Mouse (Mus musculus) limb, embryonic 13.5 days (tissue): ENCODE data around the gene Pnkp. TPM values are rescaled to one million over a fixed set of nuclear protein-coding genes. Genes with fewer than 3 reads are reported as not detected.

Experiments
- ATAC-seq: fragments of 200-750 bp; cut with Nextera tagmentation; 2 replicates; pipeline ENCODE4 v1.8.0; 2017; ENCODE audit warnings: low read depth, moderate number of reproducible peaks, moderate TSS enrichment; ENCODE audit not compliant: low FRiP score
- H3K27ac ChIP-seq: fragments of 300-500 bp; sonication (generic); 2 replicates; pipeline ENCODE4 v1.5.1; 2015; ENCODE audit warnings: inconsistent platforms, mild to moderate bottlenecking, moderate library complexity
- H3K27me3 ChIP-seq: fragments of 300-500 bp; sonication (generic); 2 replicates; pipeline ENCODE4 v1.6.1; 2015; ENCODE audit warnings: mild to moderate bottlenecking, inconsistent platforms
- H3K36me3 ChIP-seq: fragments of 300-500 bp; sonication (generic); 2 replicates; pipeline ENCODE4 v1.6.1; 2015; ENCODE audit warnings: inconsistent platforms, mild to moderate bottlenecking, moderate library complexity
- H3K4me1 ChIP-seq: fragments of 300-500 bp; sonication (generic); 2 replicates; pipeline ENCODE4 v1.6.1; 2015; ENCODE audit warnings: inconsistent platforms
- H3K4me2 ChIP-seq: fragments of 300-500 bp; sonication (generic); replicated peaks from 2 replicates; pipeline ENCODE4 v1.6.1; 2015; ENCODE audit warnings: inconsistent platforms, mild to moderate bottlenecking, moderate library complexity
- H3K4me3 ChIP-seq: fragments of 300-500 bp; sonication (generic); 2 replicates; pipeline ENCODE4 v1.5.1; 2015; ENCODE audit warnings: moderate library complexity, mild to moderate bottlenecking, inconsistent platforms
- H3K9ac ChIP-seq: fragments of 300-500 bp; sonication (generic); 2 replicates; pipeline ENCODE4 v1.6.1; 2015; ENCODE audit warnings: mild to moderate bottlenecking, inconsistent platforms
- H3K9me3 ChIP-seq: fragments of 300-500 bp; sonication (generic); 2 replicates; pipeline ENCODE4 v1.6.1; 2016; ENCODE audit warnings: inconsistent platforms
- WGBS: fragments of 180-500 bp; shearing (Covaris S2); methylation state at CpG from one replicate; pipeline ENCODE4 v1.1.7; 2015; 5-methylcytosine and 5-hydroxymethylcytosine counted together
- polyA plus RNA-seq: library from polyadenylated mRNA; unstranded; fragments of >200 nt; fragmentation: Nextera tagmentation; extraction: Ambion mirVana; gene quantifications from 2 replicates; pipeline ENCODE4 v1.2.1, GENCODE M21; 2015

Pnkp gene
- polyA plus RNA-seq, 1 experiment from 2014 or later, result 33.9 TPM

GRCm38 (mm10) chr7:44856265-44856916 lies 548 bp upstream of the Pnkp start:
- no peaks in the 10 kb centered on the region for H3K9me3 ChIP-seq
- H3K4me3 ChIP-seq, result peak overlapping the region; percentile 78
- no peak for ATAC-seq
- peaks cover 32% of the 10 kb centered on the region for H3K36me3 ChIP-seq
- H3K9ac ChIP-seq, result no peak overlapping the region
- H3K4me1 ChIP-seq, result peaks cover 62% of the 10 kb centered on the region
- no peaks in the 10 kb centered on the region for H3K27me3 ChIP-seq
- 62% methylated on average over 9 of the region's 9 CpGs for WGBS
- H3K27ac ChIP-seq, result peak overlapping the region; percentile 90; the same call in 1 of the 2 replicates
- peak overlapping the region; percentile 94 for H3K4me2 ChIP-seq

GRCm38 (mm10) chr7:44857905-44858304 lies 966 bp downstream of the Pnkp start:
- Histone ChIP-seq H3K4me2 (peak overlapping the region; percentile 94), H3K4me3 (peak overlapping the region; percentile 78), H3K4me1 (peaks cover 51% of the 10 kb centered on the region), H3K36me3 (peaks cover 38% of the 10 kb centered on the region), H3K9me3 (no peaks in the 10 kb centered on the region), H3K27me3 (no peaks in the 10 kb centered on the region), H3K27ac (peak overlapping the region; percentile 90), H3K9ac (peak overlapping the region; percentile 82)
- no peak for ATAC-seq
- WGBS, result 24% methylated on average over 8 of the region's 8 CpGs

- ATAC-seq, result no peak
- Histone ChIP-seq H3K9ac (no peak overlapping the region), H3K9me3 (no peaks in the 10 kb centered on the region), H3K27ac (no peak overlapping the region), H3K4me3 (no peak overlapping the region), H3K4me1 (peaks cover 36% of the 10 kb centered on the region), H3K27me3 (no peaks in the 10 kb centered on the region), H3K36me3 (peaks cover 48% of the 10 kb centered on the region), H3K4me2 (no peak overlapping the region)
- 92% methylated on average over 11 of the region's 11 CpGs for WGBS
Observed at GRCm38 (mm10) chr7:44859896-44860295, 3.0 kb downstream of the Pnkp start.

GRCm38 (mm10) chr7:44860576-44861428 lies 3.9 kb downstream of the Pnkp start:
- 60% methylated on average over 22 of the region's 22 CpGs for WGBS
- Histone ChIP-seq H3K9ac (peak overlapping the region; percentile 35), H3K36me3 (peaks cover 57% of the 10 kb centered on the region), H3K4me2 (0 out of 2 replicates have a peak overlapping the region, but pooled peaks have one; percentile 4), H3K9me3 (no peaks in the 10 kb centered on the region), H3K27ac (peak overlapping the region; percentile 44; the same call in 1 of the 2 replicates), H3K27me3 (no peaks in the 10 kb centered on the region), H3K4me1 (peaks cover 36% of the 10 kb centered on the region), H3K4me3 (no peak overlapping the region)
- peak; percentile 12; the same call in 1 of the 2 replicates for ATAC-seq

- no peaks in the 10 kb centered on the region for H3K9me3 ChIP-seq
- peaks cover 63% of the 10 kb centered on the region for H3K36me3 ChIP-seq
- H3K4me1 ChIP-seq, result peaks cover 37% of the 10 kb centered on the region
- H3K4me2 ChIP-seq, result no peak overlapping the region
- 81% methylated on average over 14 of the region's 14 CpGs for WGBS
- H3K27me3 ChIP-seq, result no peaks in the 10 kb centered on the region
- no peak overlapping the region for H3K9ac ChIP-seq
- no peak for ATAC-seq
- no peak overlapping the region for H3K4me3 ChIP-seq
- H3K27ac ChIP-seq, result peak overlapping the region; percentile 44; the same call in 1 of the 2 replicates
Observed at GRCm38 (mm10) chr7:44861429-44861816, 4.5 kb downstream of the Pnkp start.

GRCm38 (mm10) chr7:44862434-44862833 lies 5.5 kb downstream of the Pnkp start:
- peaks cover 44% of the 10 kb centered on the region for H3K4me1 ChIP-seq
- no peak overlapping the region for H3K9ac ChIP-seq
- no peak overlapping the region for H3K27ac ChIP-seq
- no peak overlapping the region for H3K4me2 ChIP-seq
- no peak overlapping the region for H3K4me3 ChIP-seq
- H3K9me3 ChIP-seq, result no peaks in the 10 kb centered on the region
- WGBS, result 85% methylated on average over 8 of the region's 8 CpGs
- no peak for ATAC-seq
- H3K36me3 ChIP-seq, result peaks cover 73% of the 10 kb centered on the region
- no peaks in the 10 kb centered on the region for H3K27me3 ChIP-seq

- H3K4me3 ChIP-seq, result no peak overlapping the region
- H3K4me1 ChIP-seq, result peaks cover 44% of the 10 kb centered on the region
- H3K9ac ChIP-seq, result 0 out of 2 replicates have a peak overlapping the region, but pooled peaks have one; percentile 19
- no peak for ATAC-seq
- no peaks in the 10 kb centered on the region for H3K9me3 ChIP-seq
- H3K27me3 ChIP-seq, result no peaks in the 10 kb centered on the region
- H3K27ac ChIP-seq, result no peak overlapping the region
- H3K36me3 ChIP-seq, result peaks cover 78% of the 10 kb centered on the region
- 89% methylated on average over 14 of the region's 14 CpGs for WGBS
- no peak overlapping the region for H3K4me2 ChIP-seq
Observed at GRCm38 (mm10) chr7:44863210-44863609, 6.3 kb downstream of the Pnkp start.

GRCm38 (mm10) chr7:44863982-44864494 lies 7.1 kb downstream of the Pnkp start:
- peaks cover 78% of the 10 kb centered on the region for H3K36me3 ChIP-seq
- ATAC-seq, result no peak
- 81% methylated on average over 11 of the region's 11 CpGs for WGBS
- H3K4me1 ChIP-seq, result peaks cover 41% of the 10 kb centered on the region
- no peak overlapping the region for H3K4me2 ChIP-seq
- no peak overlapping the region for H3K27ac ChIP-seq
- H3K27me3 ChIP-seq, result no peaks in the 10 kb centered on the region
- H3K9ac ChIP-seq, result no peak overlapping the region
- no peak overlapping the region for H3K4me3 ChIP-seq
- no peaks in the 10 kb centered on the region for H3K9me3 ChIP-seq

- Histone ChIP-seq H3K27ac (peak overlapping the region; percentile 48; the same call in 1 of the 2 replicates), H3K4me1 (peaks cover 41% of the 10 kb centered on the region)
Observed at GRCm38 (mm10) chr7:44864595-44865542, 7.9 kb downstream of the Pnkp start.

GRCm38 (mm10) chr7:44866276-44867009 lies 9.5 kb downstream of the Pnkp start:
- Histone ChIP-seq H3K4me3 (peak overlapping the region; percentile 87), H3K4me1 (peaks cover 50% of the 10 kb centered on the region), H3K9ac (peak overlapping the region; percentile 53), H3K27ac (peak overlapping the region; percentile 48), H3K36me3 (peaks cover 64% of the 10 kb centered on the region), H3K27me3 (no peaks in the 10 kb centered on the region), H3K4me2 (peak overlapping the region; percentile 99), H3K9me3 (no peaks in the 10 kb centered on the region)
- 58% methylated on average over 15 of the region's 15 CpGs for WGBS
- no peak for ATAC-seq

More at GRCm38 (mm10) chr7:44864595-44865542, 7.9 kb downstream of the Pnkp start:
- ATAC-seq, result no peak
- Histone ChIP-seq H3K27me3 (no peaks in the 10 kb centered on the region), H3K4me2 (peak overlapping the region; percentile 99; the same call in 1 of the 2 replicates), H3K36me3 (peaks cover 74% of the 10 kb centered on the region), H3K9ac (no peak overlapping the region), H3K4me3 (no peak overlapping the region), H3K9me3 (no peaks in the 10 kb centered on the region)
- 82% methylated on average over 24 of the region's 24 CpGs for WGBS
